Mouse (Mus musculus): ENCODE measurements around the gene Aldh1l1.

GRCm38 (mm10) chr6:90491956-90492744, 5.9 kb downstream of the Aldh1l1 start:
- no peak for TF ChIP-seq POLR2A (IDR thresholded peaks at IDR 0.05; ENCODE audit: low read depth, low read length)
- no peak for TF ChIP-seq CTCF (IDR thresholded peaks at IDR 0.05; ENCODE audit: borderline replicate concordance, insufficient read depth, low read length)
